ENCODE assay signal across 27 mouse cellular contexts in genomic region chr14:100484101-100484500, GRCm38 (mm10).
DNase-seq lines count a peak whose midpoint lies in the region; ATAC-seq lines count a peak whose summit lies in the region.
"Had no signal": no experiment of that assay in that cellular context is flagged by ENCODE, and none has a peak within 500 bp of the region (broad histone marks: within the 10 kb centered on the region; RNA-seq: fewer than 3 reads in every experiment).

No protein-coding gene starts in this region.

- no peaks in the 10 kb centered on the region for H3K4me1 ChIP-seq in kidney, embryonic 15.5 days
- H3K4me1 ChIP-seq: heart, embryonic 10.5 days; heart, embryonic 13.5 days had no signal

- H3K4me2 ChIP-seq in kidney, embryonic 15.5 days = no peak overlapping the region
- H3K4me2 ChIP-seq: heart, embryonic 13.5 days; hindbrain, embryonic 14.5 days had no signal

- H3K27me3 ChIP-seq in kidney, embryonic 15.5 days = no peaks in the 10 kb centered on the region
- H3K27me3 ChIP-seq: heart, embryonic 13.5 days had no signal

- no peaks in the 10 kb centered on the region for H3K36me3 ChIP-seq in kidney, embryonic 15.5 days
- H3K36me3 ChIP-seq: heart, embryonic 10.5 days; heart, embryonic 13.5 days had no signal

- H3K27ac ChIP-seq in kidney, embryonic 15.5 days = no peak overlapping the region
- H3K27ac ChIP-seq: heart, adult 2 months; heart, embryonic 10.5 days; heart, embryonic 13.5 days; hindbrain, embryonic 14.5 days; hindbrain, postnatal 0 days had no signal

- H3K4me3 ChIP-seq in kidney, embryonic 15.5 days (replicated peaks) = no peak overlapping the region
- H3K4me3 ChIP-seq: heart, adult 2 months; heart, embryonic 10.5 days; heart, embryonic 13.5 days had no signal

- WGBS in kidney, embryonic 15.5 days = 78% methylated on average over 5 of the region's 5 CpGs

- peak; percentile 33 to 38 for DNase-seq in left cerebral cortex, adult 18-20 months (ENCODE audit: low spot score in 2 of 2)
- no peak for DNase-seq in left cerebral cortex, adult 11 months (ENCODE audit: low spot score)
- DNase-seq in 3T3-L1 (ENCODE audit: low read depth, low spot score) (peak; percentile 5), R1 (ENCODE audit: low read depth, low spot score) (peak; percentile 29)
- DNase-seq in layer of hippocampus, adult 18-20 months (ENCODE audit: low spot score in 2 of 2) = no peak
- DNase-seq: adrenal gland, adult 2 months; adrenal gland, postnatal 14 days; cerebellum, adult 11-12 months; cerebellum, adult 8-10 months; cerebellum, postnatal 10 days; cerebellum, postnatal 36 days; embryo, embryonic 11 days; forebrain, postnatal 0 days; gastrocnemius, postnatal 10 days; gastrocnemius, postnatal 36 days; heart, adult 2 months; heart, postnatal 14 days; heart, postnatal 4 days had no signal

- H3K9me3 ChIP-seq in kidney, embryonic 15.5 days (replicated peaks) = no peaks in the 10 kb centered on the region
- H3K9me3 ChIP-seq: heart, embryonic 10.5 days; heart, embryonic 13.5 days had no signal

- no peak overlapping the region for H3K9ac ChIP-seq in kidney, embryonic 15.5 days
- H3K9ac ChIP-seq: forebrain, postnatal 0 days; heart, embryonic 13.5 days; hindbrain, embryonic 14.5 days had no signal

- no peak for ATAC-seq in kidney, embryonic 15.5 days (replicated peaks; ENCODE audit: low FRiP score)
- ATAC-seq: CD4-positive, CD25-positive, alpha-beta regulatory T cell, adult 4 months; forebrain, embryonic 14.5 days; forebrain, postnatal 0 days; hindbrain, postnatal 0 days; inflammation-experienced regulatory T-cells, adult 6 months; intestine, embryonic 16.5 days had no signal

Comparison
In these comparisons a context has a peak if more than half of its experiments do, and no peak if none do; other contexts are left out.
1. DNase-seq: peak in left cerebral cortex, adult 18-20 months (2 of 2), 3T3-L1 (single experiment) and R1 (single experiment); none in left cerebral cortex, adult 11 months (single experiment) and layer of hippocampus, adult 18-20 months (0 of 2).